13 mouse cellular contexts compared by ENCODE assay signal in the genomic region with DNA sequence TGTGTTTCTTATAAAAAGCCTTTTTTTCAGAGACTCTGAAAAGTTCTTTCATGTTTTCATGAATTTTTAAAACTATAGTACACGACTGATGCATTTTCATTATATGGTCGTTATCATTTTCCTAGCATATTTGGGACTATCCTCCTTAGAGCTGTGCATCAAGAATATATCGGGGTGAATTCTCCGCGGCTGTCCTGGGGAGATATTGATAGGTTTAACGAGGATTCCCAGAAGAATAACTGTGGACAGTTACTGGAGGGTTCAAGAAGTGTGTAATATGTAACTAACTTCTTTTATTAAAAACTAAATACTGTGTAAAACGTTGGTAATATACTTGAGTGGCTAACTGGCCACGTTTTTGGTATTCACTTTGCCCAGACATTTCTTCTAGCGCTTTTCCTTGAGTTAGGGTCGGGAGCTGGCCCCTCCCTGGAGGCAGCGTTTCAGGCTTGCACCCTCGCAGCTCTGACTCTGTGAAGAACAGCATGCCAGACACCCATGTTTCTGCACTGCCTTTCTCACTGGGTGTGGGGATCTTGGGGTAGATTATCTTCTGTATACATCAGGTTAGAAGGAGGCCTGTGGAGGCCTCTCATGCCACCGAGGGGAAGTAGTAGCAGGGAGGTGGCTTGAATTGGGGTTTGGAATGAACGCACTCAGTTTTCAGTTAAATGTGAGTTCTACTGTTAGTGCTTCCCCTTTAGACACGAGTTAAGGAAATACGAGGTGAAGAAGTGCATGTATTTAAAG. TPM values are rescaled to one million over a fixed set of nuclear protein-coding genes. Genes with fewer than 3 reads are reported as not detected.
DNase-seq lines count a peak whose midpoint lies in the region; ATAC-seq and TF ChIP-seq lines count a peak whose summit lies in the region.
"Had no signal": no experiment of that assay in that cellular context is flagged by ENCODE, and none has a peak within 500 bp of the region (broad histone marks: within the 10 kb centered on the region; RNA-seq: fewer than 3 reads in every experiment).

No protein-coding gene starts in this region.

- H3K36me3 ChIP-seq in megakaryocyte, embryonic 14.5 days (replicated peaks; ENCODE audit: low read length): peaks cover 28% of the 10 kb centered on the region
- H3K36me3 ChIP-seq in hindbrain, embryonic 14.5 days (replicated peaks; ENCODE audit: control insufficient read depth, insufficient read depth): no peaks in the 10 kb centered on the region
- H3K36me3 ChIP-seq: limb, embryonic 15.5 days had no signal

- H3K4me3 ChIP-seq in layer of hippocampus, adult 2 months: no peak overlapping the region
- peak overlapping the region; percentile 78 for H3K4me3 ChIP-seq in megakaryocyte, embryonic 14.5 days (replicated peaks)
- no peak overlapping the region for H3K4me3 ChIP-seq in hindbrain, embryonic 14.5 days (replicated peaks; ENCODE audit: low read length)
- H3K4me3 ChIP-seq: embryonic facial prominence, embryonic 12.5 days; forebrain, embryonic 15.5 days; limb, embryonic 15.5 days had no signal

- TF ChIP-seq CTCF in layer of hippocampus, adult 2 months (conservative IDR thresholded peaks at IDR 0.05): no peak

- no peak for ATAC-seq in hindbrain, embryonic 14.5 days (ENCODE audit: low FRiP score)
- ATAC-seq: forebrain, embryonic 15.5 days had no signal

- no peaks in the 10 kb centered on the region for H3K27me3 ChIP-seq in megakaryocyte, embryonic 14.5 days (replicated peaks)
- no peaks in the 10 kb centered on the region for H3K27me3 ChIP-seq in hindbrain, embryonic 14.5 days (ENCODE audit: control insufficient read depth, insufficient read depth, low read length)
- H3K27me3 ChIP-seq: embryonic facial prominence, embryonic 12.5 days; forebrain, embryonic 15.5 days; limb, embryonic 15.5 days had no signal

- H3K27ac ChIP-seq in layer of hippocampus, adult 2 months: peak overlapping the region; percentile 73
- no peak overlapping the region for H3K27ac ChIP-seq in hindbrain, embryonic 14.5 days
- H3K27ac ChIP-seq: embryonic facial prominence, embryonic 12.5 days; forebrain, embryonic 15.5 days; limb, embryonic 15.5 days had no signal

- H3K4me2 ChIP-seq in hindbrain, embryonic 14.5 days (replicated peaks): no peak overlapping the region
- H3K4me2 ChIP-seq: embryonic facial prominence, embryonic 12.5 days; forebrain, embryonic 15.5 days; limb, embryonic 15.5 days had no signal

- no peak for DNase-seq in layer of hippocampus, adult 2 months (ENCODE audit: low spot score in 2 of 2)
- no peak for DNase-seq in layer of hippocampus, adult 9-11 months
- peak; percentile 75 for DNase-seq in c-Kit-positive CD71-positive TER-119-negative erythroid progenitor cells, embryonic 14.5 days (ENCODE audit: low read depth)
- DNase-seq in liver: peak; percentile 82
- no peak for DNase-seq in thymus, postnatal 10 days (ENCODE audit: low spot score in 2 of 2)
- no peak for DNase-seq in adrenal gland, postnatal 4 days (ENCODE audit: low spot score in 2 of 2)
- DNase-seq in hindbrain, embryonic 14.5 days (ENCODE audit: low spot score): no peak
- DNase-seq: cerebellum, postnatal 36 days; heart, postnatal 14 days had no signal

- no peak overlapping the region for H3K9ac ChIP-seq in hindbrain, embryonic 14.5 days
- H3K9ac ChIP-seq: embryonic facial prominence, embryonic 12.5 days; forebrain, embryonic 15.5 days; limb, embryonic 15.5 days had no signal

- H3K4me1 ChIP-seq in megakaryocyte, embryonic 14.5 days: peaks cover 73% of the 10 kb centered on the region
- no peaks in the 10 kb centered on the region for H3K4me1 ChIP-seq in hindbrain, embryonic 14.5 days (replicated peaks; ENCODE audit: control insufficient read depth, insufficient read depth, low read length)
- H3K4me1 ChIP-seq: limb, embryonic 15.5 days had no signal

- no peaks in the 10 kb centered on the region for H3K9me3 ChIP-seq in megakaryocyte, embryonic 14.5 days
- H3K9me3 ChIP-seq in hindbrain, embryonic 14.5 days (ENCODE audit: control insufficient read depth, low read length): 0 out of 2 replicates have a peak, but pooled peaks cover 3% of the 10 kb centered on the region
- H3K9me3 ChIP-seq: embryonic facial prominence, embryonic 12.5 days; forebrain, embryonic 15.5 days; limb, embryonic 15.5 days had no signal

- 92% methylated on average over 16 of the region's 16 CpGs for WGBS in hindbrain, embryonic 14.5 days

RNA-seq across cellular contexts. Expression of a gene that starts 16.5 kb away (rescaled TPM):
- total RNA-seq in layer of hippocampus, adult 2 months (2021): 10 to 100 TPM; 18.7 to 21.3 TPM
- polyA plus RNA-seq in megakaryocyte, embryonic 14.5 days (2012; ENCODE audit: insufficient read depth, low replicate concordance): 1.4 and 16.6 TPM in 2 replicates
- 10 to 100 TPM; 33.5 to 37.9 TPM for total RNA-seq in adrenal gland, postnatal 4 days (2021)
- polyA plus RNA-seq in hindbrain, embryonic 14.5 days (2014; fragmentation: Nextera tagmentation; extraction: Ambion mirVana): 30.6 and 35.1 TPM in 2 replicates

Comparison
In these comparisons a context has a peak if more than half of its experiments do, and no peak if none do; other contexts are left out.
1. DNase-seq: peak in c-Kit-positive CD71-positive TER-119-negative erythroid progenitor cells, embryonic 14.5 days (single experiment) and liver (single experiment); none in layer of hippocampus, adult 2 months (0 of 2), layer of hippocampus, adult 9-11 months (single experiment), thymus, postnatal 10 days (0 of 2), adrenal gland, postnatal 4 days (0 of 2) and hindbrain, embryonic 14.5 days (single experiment).